Mouse (Mus musculus): ENCODE results near the gene Fam50b.

Fam50b gene

DNA sequence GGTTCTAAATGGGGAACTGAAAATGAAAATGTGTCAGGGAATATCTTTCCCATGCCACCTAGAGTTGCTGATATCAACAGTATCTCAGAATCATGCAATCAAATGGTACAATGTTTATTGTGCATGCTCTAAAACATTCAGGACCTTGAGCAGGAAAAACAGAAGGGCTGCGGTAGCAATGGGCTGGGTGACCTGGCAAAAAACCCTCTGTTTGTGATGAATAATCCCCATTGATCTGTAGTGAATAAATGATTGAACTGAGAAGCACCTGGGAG, 4.0 kb downstream of the Fam50b start:
- no peak for DNase-seq (ENCODE audit: low read depth, low spot score)

DNA sequence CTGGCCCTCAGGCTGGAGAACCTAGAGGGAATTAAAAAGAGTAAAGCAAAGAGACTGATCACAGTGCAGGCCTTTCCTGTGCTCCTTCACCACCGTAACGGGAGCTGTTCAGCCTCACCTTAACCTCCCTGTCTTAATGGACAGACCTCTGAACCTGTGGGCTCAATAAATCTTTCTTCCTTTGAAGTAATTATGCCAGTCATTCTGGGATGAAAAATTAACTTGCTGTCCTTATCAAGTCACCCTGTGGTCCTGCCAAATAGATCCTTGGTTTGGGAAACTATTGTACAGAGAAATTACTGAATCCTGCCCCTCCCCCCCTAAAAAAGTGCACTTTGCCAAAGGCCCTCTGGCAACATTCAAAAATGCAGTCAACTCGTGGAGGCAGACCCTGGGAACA, 4.4 kb downstream of the Fam50b start:
- DNase-seq (ENCODE audit: low read depth, low spot score), result no peak

DNA sequence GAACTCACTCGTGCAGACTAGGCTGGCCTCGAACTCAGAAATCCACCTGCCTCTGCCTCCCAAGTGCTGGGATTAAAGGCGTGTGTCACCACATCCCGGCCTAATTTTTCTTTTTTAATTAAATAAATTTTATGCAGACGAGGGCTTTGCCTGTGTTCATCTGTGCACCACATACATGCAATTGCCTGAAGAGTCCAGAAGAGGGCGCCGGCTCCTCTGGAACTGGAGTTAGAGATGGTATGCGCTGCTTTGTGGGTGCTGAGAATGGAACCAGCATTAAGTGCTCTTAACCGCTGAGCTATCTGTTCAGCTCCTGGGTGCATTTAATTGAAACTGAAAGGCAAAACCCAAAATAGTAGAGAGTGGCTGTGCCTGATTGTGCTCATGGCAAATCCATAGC, 6.6 kb downstream of the Fam50b start:
- DNase-seq (ENCODE audit: low read depth, low spot score), result no peak

DNA sequence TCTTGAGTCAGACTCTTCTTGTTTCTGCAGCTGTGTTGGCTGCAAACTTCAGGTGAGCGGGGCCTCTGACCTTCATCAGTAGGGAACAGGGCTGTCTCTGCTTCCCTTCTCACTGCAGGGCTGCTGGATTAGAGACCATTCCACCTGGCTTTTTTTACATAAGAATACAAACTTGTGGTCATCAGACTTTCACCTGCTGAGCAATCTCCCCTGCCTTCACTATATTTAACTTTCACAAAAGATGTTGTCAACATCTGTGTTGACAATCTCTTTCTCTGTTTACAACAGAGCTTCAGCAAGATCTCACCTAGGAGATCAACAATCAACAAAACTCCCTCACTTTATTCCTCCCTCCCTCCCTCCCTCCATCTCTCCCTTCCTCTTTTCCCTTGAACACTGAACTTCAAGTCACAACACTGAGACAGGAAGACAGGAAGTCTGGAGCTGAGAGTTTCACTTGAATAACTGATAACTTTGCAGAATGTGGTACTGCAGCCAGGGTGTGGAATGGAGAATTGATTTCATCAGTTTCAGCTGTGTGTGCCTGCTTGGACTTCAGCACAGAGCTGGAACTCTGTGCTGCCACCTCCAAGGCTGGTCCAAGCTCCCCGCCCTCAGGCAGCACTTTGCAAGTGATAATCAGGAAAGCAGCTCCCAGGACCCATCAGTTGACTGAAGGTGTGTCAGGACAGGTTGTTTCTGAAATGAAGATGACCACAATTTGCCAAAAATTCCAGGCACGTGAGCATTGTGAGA, 7.3 kb downstream of the Fam50b start:
- no peak for DNase-seq (ENCODE audit: low read depth, low spot score)

DNA sequence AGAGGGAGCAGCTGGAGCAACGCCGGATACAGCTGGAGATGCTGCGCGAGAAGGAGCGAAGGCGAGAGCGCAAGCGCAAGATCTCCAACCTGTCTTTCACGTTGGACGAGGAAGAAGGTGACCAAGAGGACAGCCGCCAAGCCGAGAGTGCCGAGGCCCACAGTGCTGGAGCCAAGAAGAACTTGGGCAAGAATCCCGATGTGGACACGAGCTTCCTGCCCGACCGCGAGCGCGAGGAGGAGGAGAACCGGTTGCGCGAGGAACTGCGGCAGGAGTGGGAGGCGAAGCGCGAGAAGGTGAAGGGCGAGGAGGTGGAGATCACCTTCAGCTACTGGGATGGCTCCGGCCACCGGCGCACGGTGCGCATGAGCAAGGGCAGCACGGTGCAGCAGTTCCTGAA, 12.2 kb downstream of the Fam50b start:
- no peak for DNase-seq (ENCODE audit: low read depth, low spot score)

DNA sequence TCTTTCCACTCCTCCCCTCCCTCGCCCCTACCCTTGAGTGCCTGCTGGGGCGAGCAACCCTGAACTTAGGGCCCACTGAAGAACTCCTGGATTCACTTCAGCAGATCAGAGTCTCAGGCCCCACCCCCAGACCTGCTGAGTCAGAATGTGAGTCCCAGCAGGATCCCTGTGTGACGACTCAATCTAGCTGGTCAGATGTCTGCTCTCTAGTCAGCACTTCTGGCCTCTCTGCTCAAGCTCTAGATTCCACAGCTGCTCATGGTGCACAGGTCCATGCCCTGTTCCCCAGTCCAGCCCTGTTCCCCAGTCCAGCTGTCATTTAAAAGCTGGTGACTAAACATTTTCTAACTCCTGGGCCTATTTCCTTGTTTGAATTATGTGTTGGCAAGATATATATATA, 13.9 kb downstream of the Fam50b start:
- no peak for DNase-seq (ENCODE audit: low read depth, low spot score)

DNA sequence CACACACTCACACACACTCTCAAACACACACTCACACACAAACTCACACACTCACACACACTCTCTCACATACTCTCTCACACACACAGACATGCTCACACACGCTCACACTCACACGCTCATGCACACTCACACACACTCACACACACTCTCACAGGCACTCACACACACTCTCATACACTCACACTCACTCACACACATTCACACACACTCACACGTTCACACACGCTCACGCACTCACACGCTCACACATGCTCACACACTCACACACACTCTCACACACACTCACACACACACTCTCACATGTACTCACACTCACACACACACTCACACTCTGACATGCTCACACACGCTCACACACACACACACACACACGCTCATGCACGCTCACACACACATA, 24.6 kb downstream of the Fam50b start:
- no peak for DNase-seq (ENCODE audit: low read depth, low spot score)

DNA sequence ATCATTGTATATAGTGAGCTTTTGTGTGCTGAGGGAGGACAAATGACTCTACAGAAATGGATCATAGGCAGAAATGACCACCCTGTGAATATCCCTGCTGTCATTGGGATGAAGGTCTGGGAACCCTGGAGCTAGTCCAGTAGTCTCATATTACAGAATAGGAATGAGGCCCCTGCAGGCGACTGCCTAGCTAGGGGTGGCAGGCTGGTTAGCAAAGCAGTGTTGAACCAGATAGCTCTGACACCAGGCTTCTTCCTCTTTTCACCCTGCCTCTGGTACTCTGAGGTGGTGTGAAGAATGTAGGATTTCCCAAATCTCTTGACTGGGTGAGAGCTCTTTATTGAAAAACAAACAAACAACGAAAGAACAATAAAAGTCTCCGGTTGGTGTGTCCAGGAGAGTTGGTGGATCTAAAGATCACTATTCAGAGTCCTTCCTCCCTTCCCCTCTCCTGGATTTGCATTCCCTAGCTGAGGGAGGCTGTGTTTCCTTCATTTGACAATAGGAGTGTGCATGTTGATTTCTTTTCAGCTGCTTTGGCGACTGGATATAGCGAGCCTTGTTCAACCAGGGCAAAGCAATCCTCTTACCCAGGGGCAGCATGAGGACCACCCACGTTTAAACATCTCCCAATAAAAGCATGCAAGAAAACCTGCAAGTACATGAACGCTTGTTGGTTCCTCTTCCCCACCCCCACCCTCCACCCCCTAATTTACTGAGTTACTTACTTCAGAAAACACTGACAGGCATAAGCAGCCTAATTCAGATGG, 26.1 kb downstream of the Fam50b start:
- DNase-seq (ENCODE audit: low read depth, low spot score), result no peak

DNA sequence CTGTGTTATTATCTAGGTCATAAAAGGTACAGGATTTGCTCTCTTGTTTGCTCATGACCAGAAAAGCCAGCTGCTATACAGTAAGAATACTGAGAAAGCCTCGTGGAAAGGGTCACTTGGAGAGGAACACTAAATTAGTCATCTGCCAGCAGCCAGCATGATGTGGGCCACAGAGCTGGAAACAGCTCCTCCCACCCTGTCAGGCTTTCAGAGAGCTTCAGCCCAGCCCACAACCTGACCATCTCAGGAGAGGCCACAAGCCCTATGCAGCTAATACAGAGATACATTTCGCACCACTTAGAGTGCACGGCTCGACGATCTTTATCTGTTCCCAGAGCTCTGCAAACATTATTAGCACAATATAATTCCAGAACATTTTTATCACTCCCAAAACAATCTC, 27.5 kb downstream of the Fam50b start:
- DNase-seq (ENCODE audit: low read depth, low spot score), result no peak

DNA sequence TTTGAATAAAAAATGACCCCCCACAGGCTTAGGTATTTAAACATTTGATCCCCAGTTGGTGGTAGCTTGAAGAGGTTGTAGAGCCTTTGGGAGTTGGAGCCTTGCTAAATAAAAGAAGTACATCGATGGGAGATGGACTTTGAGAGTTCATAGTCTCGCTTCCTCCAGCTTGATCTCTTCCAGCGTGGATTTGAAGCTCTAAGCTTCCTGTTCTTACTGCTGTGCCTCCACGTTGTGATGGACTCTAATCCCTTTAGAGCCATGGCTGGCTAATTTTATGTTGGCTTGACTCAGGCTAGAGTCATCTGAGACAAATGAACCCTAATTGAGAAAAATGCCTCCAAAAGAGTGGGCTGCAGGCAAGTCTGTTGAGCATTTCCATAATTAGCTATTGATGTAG, 28.2 kb downstream of the Fam50b start:
- no peak for DNase-seq (ENCODE audit: low read depth, low spot score)

DNA sequence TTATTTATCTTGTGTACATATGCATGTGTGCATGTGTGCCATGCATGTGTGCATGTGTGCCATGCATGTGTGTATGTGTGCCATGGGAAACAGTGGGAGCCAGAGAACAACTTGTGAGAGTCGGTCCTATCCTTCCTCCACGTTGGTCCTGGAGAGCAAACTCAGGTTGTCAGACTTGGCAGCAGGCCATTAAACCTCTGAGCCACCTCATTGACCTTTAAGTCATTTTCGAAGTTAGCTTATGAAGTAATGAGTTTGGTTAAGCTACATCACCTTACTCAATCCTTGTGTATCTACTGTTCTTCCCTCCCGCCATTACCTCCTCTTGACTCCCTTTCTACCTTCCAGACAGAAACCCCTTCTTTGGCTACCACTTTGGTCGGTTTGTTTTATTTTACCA, 30.6 kb downstream of the Fam50b start:
- no peak for DNase-seq (ENCODE audit: low read depth, low spot score)

DNA sequence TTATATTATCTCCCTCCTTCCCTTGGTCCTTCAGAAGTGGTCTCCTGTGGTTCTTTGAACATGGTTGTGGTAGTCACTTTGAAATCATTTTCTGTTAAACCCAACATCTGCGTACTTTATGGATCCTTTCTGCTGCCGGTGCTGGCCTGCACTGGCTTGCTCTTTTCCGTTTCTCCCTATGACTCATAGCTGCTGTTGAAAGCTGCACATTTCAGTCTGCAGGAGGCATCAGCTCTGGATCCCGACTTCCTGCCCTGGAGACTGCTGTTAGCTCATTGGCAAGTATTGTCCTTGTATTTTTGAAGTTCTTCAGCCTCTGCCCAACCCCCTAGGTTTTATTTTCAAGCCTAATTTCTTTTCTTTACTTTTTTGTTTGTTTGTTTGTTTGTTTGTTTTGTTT, 31.9 kb downstream of the Fam50b start:
- DNase-seq (ENCODE audit: low read depth, low spot score), result no peak

DNA sequence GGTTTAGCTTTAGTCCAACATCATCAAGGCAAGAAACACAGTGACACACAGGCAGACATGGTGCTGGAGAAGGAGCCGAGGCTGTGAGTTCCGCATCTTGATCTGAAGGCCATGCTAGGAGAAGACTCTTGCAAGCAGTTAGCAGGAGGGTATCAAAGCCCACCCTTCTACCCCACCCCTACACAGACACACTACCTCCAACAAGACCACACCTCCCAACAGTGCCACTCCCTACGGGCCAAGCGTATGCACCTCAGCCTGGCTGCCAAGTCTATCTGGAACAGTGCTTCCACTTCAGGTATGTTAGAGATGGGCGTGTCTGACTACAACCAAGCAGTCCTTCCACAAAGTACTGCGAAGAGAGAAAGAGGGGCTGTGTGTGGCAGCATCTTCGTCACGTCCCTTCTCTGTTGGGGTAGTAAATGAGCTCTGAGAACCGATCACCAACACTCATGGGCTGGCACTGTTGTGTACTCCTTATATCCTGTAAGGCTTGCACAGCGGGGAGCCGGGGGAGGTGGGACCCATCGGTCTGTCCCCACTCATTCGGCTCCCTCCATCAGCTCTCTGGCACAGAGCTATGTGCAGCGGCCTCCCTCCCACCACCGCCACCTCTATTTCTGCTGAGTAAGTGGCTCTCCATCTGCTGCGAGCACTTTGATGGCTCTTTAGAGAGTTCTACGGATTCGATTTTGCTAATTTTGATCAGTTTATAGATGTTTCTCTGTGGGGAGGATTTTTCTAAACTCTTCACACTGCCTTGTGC, 33.1 kb downstream of the Fam50b start:
- DNase-seq (ENCODE audit: low read depth, low spot score), result no peak

DNA sequence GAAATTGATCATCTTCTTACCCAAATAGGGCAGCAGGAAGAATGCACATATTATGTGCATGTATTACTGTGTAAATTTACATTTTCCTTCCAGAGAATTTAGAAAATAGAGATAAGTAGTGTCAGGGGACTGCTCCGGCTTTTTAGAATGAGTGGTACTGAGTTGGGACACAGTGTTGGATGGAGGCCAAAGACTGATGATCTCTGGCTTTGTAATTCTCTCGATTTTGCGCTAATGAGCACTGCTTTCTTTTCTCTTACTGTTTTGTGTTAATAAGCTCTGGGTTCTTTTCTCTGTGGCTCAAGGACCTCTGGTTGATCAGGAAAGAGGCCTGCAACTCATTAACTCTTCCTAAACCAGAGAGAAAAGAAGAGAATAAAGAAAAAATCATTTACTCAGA, 42.1 kb downstream of the Fam50b start:
- DNase-seq (ENCODE audit: low read depth, low spot score), result no peak

DNA sequence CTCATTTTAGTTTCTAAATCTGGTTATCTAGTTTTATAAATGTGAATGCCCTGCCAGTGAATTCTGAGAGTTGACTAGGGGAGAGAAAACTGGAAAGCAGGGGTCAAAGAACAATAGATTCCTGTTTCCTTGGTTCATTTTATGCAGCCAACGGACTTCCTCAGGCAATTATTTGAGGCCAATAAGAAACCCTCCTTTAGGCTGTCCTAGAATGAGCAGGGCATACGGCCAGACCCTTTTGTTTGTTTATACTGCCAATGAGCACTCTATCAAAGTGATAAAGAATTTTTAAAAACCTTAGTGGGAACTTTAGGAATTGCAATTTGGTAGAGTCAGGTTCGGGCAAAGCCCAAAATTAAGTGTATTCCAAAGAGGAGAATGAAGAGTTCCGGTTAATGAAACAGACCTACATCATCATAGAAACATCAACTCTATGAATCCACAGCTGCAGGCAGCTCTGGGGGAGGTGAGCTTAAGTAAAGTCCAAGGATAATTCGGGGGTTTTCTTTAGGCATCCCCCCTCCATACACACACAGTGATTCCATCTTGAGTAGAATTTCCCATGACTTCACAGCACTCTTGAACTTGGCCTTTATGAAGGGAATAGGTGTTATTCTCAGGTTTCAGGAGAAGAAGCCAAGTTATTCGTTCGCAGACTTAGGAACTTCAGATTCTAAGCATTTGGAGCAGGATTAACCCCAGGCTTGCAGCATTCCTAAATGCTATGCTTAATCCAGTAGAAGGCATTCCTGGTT, 46.4 kb downstream of the Fam50b start:
- no peak for DNase-seq (ENCODE audit: low read depth, low spot score)

DNA sequence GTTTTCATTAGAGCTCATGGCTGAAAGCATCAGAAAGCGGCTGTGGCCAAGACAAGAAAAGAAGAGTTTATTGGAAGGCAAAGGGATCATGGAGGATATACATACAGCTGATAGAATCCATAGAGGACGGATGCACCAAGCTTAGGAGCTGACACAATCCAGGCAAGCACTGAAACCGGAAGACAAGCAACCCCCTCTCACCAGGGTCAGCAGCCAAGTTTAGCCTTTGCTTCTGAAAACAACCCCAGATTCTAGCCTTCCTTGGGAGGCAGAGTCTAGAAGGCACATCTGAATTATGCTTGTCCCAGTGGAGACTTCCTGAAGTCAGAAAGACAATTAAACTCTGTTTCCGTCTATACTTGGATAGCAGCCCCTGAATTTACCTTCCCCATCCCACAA, 47.0 kb downstream of the Fam50b start:
- no peak for DNase-seq (ENCODE audit: low read depth, low spot score)

DNA sequence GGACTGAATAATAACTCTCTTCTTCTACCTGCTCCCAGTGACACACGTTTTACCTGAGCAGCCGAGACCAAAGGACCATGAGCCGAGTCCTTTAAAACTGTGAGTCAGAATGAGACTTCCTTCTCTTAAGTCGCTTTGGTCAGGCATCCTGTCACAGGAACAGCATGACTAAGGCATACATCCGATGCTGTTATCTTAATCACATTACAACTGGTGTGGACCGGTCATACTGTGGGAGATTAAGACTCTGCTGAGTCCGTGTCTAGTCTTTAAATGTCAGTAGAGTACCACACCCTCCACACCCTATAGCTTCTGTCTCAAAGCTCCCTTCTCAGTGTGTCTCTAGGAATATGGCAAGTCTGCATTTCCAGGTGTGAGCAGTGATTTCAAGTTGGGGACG, 50.2 kb downstream of the Fam50b start:
- no peak for DNase-seq (ENCODE audit: low read depth, low spot score)

DNA sequence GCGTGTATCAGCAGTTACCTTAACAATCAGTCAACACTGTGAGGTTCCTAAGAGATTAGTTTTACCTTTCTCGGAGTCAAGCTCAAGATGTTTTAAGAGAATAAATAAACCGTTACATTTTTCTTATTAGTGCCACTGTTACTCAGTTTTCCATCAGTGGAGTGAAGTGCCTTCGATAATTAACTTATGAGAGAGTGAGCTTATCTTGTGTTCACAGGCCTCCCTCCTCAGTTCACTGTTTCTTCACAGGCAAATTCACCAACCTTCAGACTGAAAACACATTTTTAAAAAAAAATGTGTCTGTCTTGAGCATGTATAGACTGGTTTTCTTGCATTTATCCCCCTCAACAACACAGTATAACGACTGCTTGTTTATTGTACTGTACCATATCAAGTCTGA, 52.0 kb downstream of the Fam50b start:
- DNase-seq (ENCODE audit: low read depth, low spot score), result no peak

DNA sequence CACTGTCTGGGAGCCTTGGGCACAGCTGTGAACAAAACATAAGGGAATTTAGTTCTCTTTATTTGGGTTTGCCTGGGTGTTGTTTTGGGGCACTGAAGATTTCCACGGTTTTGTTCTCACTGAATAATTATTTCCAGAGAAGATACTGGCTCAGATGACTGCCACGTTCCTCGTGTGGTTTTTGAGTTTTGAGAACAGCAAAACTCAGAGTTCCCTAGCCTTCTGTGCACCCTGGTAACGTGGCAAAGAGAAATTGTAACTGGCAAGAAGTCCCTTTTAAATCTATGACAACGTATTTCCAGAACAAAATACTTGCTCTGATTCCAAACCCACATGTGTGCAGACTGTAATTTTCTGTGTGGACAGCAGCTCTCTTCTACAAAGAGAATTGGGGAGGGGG, 52.9 kb downstream of the Fam50b start:
- no peak for DNase-seq (ENCODE audit: low read depth, low spot score)

DNA sequence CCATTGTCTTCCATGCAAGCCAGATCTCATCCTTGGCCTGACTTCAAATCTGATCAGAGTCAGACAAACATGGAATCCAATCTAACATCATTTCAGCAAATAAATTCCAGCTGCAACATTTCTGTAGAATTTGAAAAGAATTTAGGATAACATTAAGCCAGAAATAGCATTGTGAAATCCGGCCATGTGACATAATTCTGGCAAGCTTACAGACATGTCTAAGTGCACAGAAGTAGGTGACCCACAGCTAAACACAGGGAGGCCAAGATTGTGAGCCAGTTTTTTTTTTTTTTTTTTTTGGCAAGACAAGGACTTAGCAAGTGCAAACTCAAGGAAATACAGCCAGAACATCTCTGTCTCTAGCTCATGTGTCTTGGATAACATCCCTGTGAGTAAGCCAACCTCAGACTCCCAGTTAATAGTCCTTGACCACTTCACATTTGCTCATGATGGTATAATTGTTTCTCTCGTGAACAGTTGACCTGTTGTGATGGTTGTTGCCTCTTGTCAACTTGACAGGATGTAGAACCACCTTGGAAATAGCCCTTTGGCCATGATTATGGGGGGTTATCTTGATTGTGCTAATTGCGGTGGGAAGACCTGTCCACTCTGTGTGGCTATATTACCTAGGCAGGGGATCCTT, 54.6 kb downstream of the Fam50b start:
- DNase-seq (ENCODE audit: low read depth, low spot score), result no peak

DNA sequence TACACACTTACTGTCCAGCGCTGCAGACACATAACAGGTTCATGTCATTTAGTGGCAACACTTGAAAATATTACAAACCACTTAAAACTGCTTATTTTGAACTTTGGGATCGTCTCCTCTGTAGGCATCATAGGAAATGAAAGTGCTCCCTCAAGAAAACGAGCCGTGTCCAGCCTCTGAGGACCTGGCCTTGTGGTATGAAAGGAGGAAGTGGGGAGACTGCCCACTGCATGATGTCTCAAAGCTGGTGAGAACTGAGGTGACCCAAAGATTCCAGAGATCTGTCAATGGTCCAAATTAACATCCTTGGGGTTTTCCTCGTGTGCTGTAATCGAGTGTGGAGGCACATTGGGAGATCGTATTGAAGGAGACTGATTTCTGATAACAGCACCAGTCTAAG, 58.4 kb downstream of the Fam50b start:
- no peak for DNase-seq (ENCODE audit: low read depth, low spot score)

DNA sequence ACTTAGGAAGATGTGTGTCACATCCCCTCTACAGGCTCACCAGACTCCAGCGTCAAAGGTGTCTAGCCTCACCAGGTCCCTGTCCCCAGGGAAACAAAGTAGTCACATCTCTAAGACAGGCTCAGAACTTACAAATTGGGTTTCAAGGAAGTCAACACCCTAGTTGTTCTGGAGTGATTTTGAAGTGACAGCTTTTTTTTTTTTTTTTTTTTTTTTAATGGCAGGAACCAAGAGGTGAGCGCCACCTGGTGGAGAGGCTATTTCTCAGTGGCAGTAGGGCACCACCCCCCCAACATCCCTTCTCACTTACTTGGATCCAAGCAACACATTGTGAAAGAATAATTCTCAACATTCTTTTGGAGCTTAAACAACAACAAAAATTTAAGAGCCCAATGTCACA, 59.2 kb downstream of the Fam50b start:
- peak; percentile 15 for DNase-seq (ENCODE audit: low read depth, low spot score)

All from telencephalon, adult 2 months (tissue).